Mouse (Mus musculus): Measurements from ENCODE around the gene Angptl8. TPM values are rescaled to one million over a fixed set of nuclear protein-coding genes. Genes with fewer than 3 reads are reported as not detected.

Angptl8 gene
- polyA plus RNA-seq, 1 experiment: 54.2 TPM

GRCm38 (mm10) chr9:21799010-21799350 is 36.3 kb upstream of the Angptl8 start:
- H3K4me1 ChIP-seq (ENCODE audit: control insufficient read depth, insufficient read depth, insufficient read length, low read length): peaks cover 12% of the 10 kb centered on the region
- peak overlapping the region; percentile 92 for H3K4me3 ChIP-seq (ENCODE audit: insufficient read depth, low read depth, low read length)
- peak overlapping the region; percentile 26; the same call in 1 of the 2 replicates for H3K27ac ChIP-seq (replicated peaks; ENCODE audit: low read depth, low read length)

GRCm38 (mm10) chr9:21801121-21801520 is 34.2 kb upstream of the Angptl8 start:
- H3K4me1 ChIP-seq (ENCODE audit: control insufficient read depth, insufficient read depth, insufficient read length, low read length): peaks cover 12% of the 10 kb centered on the region
- no peak overlapping the region for H3K4me3 ChIP-seq (ENCODE audit: insufficient read depth, low read depth, low read length)
- H3K27ac ChIP-seq (replicated peaks; ENCODE audit: low read depth, low read length): no peak overlapping the region

GRCm38 (mm10) chr9:21801591-21801990 is 33.7 kb upstream of the Angptl8 start:
- H3K4me1 ChIP-seq (ENCODE audit: control insufficient read depth, insufficient read depth, insufficient read length, low read length): peaks cover 8% of the 10 kb centered on the region; the same call in 1 of the 2 replicates

GRCm38 (mm10) chr9:21803986-21804644 is 31.2 kb upstream of the Angptl8 start:
- peak overlapping the region; percentile 17; the same call in 1 of the 2 replicates for H3K4me3 ChIP-seq (ENCODE audit: insufficient read depth, low read depth, low read length)
- no peaks in the 10 kb centered on the region for H3K4me1 ChIP-seq (ENCODE audit: control insufficient read depth, insufficient read depth, insufficient read length, low read length)
- peak overlapping the region; percentile 37 for H3K27ac ChIP-seq (replicated peaks; ENCODE audit: low read depth, low read length)

More at GRCm38 (mm10) chr9:21801591-21801990, 33.7 kb upstream of the Angptl8 start:
- Histone ChIP-seq H3K4me3 (ENCODE audit: insufficient read depth, low read depth, low read length) (no peak overlapping the region), H3K27ac (replicated peaks; ENCODE audit: low read depth, low read length) (no peak overlapping the region)

GRCm38 (mm10) chr9:21806363-21806762 is 28.9 kb upstream of the Angptl8 start:
- no peak overlapping the region for H3K4me3 ChIP-seq (ENCODE audit: insufficient read depth, low read depth, low read length)
- no peaks in the 10 kb centered on the region for H3K4me1 ChIP-seq (ENCODE audit: control insufficient read depth, insufficient read depth, insufficient read length, low read length)
- H3K27ac ChIP-seq (replicated peaks; ENCODE audit: low read depth, low read length): 0 out of 2 replicates have a peak overlapping the region, but pooled peaks have one; percentile 12

- Histone ChIP-seq H3K4me1 (ENCODE audit: control insufficient read depth, insufficient read depth, insufficient read length, low read length) (no peaks in the 10 kb centered on the region), H3K4me3 (ENCODE audit: insufficient read depth, low read depth, low read length) (no peak overlapping the region), H3K27ac (replicated peaks; ENCODE audit: low read depth, low read length) (no peak overlapping the region)
Measured at GRCm38 (mm10) chr9:21806976-21807375, 28.3 kb upstream of the Angptl8 start.

GRCm38 (mm10) chr9:21808561-21808960 is 26.7 kb upstream of the Angptl8 start:
- Histone ChIP-seq H3K27ac (replicated peaks; ENCODE audit: low read depth, low read length) (no peak overlapping the region), H3K4me3 (ENCODE audit: insufficient read depth, low read depth, low read length) (no peak overlapping the region), H3K4me1 (ENCODE audit: control insufficient read depth, insufficient read depth, insufficient read length, low read length) (no peaks in the 10 kb centered on the region)

- no peak overlapping the region for H3K27ac ChIP-seq (replicated peaks; ENCODE audit: low read depth, low read length)
- no peak overlapping the region for H3K4me3 ChIP-seq (ENCODE audit: insufficient read depth, low read depth, low read length)
- no peaks in the 10 kb centered on the region for H3K4me1 ChIP-seq (ENCODE audit: control insufficient read depth, insufficient read depth, insufficient read length, low read length)
Measured at GRCm38 (mm10) chr9:21811170-21811569, 24.1 kb upstream of the Angptl8 start.

- Histone ChIP-seq H3K4me3 (ENCODE audit: insufficient read depth, low read depth, low read length) (no peak overlapping the region), H3K4me1 (ENCODE audit: control insufficient read depth, insufficient read depth, insufficient read length, low read length) (no peaks in the 10 kb centered on the region), H3K27ac (replicated peaks; ENCODE audit: low read depth, low read length) (no peak overlapping the region)
Measured at GRCm38 (mm10) chr9:21816716-21817305, 18.5 kb upstream of the Angptl8 start.

- no peak overlapping the region for H3K4me3 ChIP-seq (ENCODE audit: insufficient read depth, low read depth, low read length)
- H3K27ac ChIP-seq (replicated peaks; ENCODE audit: low read depth, low read length): no peak overlapping the region
- no peaks in the 10 kb centered on the region for H3K4me1 ChIP-seq (ENCODE audit: control insufficient read depth, insufficient read depth, insufficient read length, low read length)
Measured at GRCm38 (mm10) chr9:21818125-21818524, 17.2 kb upstream of the Angptl8 start.

- Histone ChIP-seq H3K4me3 (ENCODE audit: insufficient read depth, low read depth, low read length) (no peak overlapping the region), H3K27ac (replicated peaks; ENCODE audit: low read depth, low read length) (no peak overlapping the region), H3K4me1 (ENCODE audit: control insufficient read depth, insufficient read depth, insufficient read length, low read length) (no peaks in the 10 kb centered on the region)
Measured at GRCm38 (mm10) chr9:21818561-21818960, 16.7 kb upstream of the Angptl8 start.

- Histone ChIP-seq H3K27ac (replicated peaks; ENCODE audit: low read depth, low read length) (no peak overlapping the region), H3K4me1 (ENCODE audit: control insufficient read depth, insufficient read depth, insufficient read length, low read length) (no peaks in the 10 kb centered on the region), H3K4me3 (ENCODE audit: insufficient read depth, low read depth, low read length) (no peak overlapping the region)
Measured at GRCm38 (mm10) chr9:21819181-21819729, 16.1 kb upstream of the Angptl8 start.

GRCm38 (mm10) chr9:21820183-21820582 is 15.1 kb upstream of the Angptl8 start:
- H3K4me1 ChIP-seq (ENCODE audit: control insufficient read depth, insufficient read depth, insufficient read length, low read length): no peaks in the 10 kb centered on the region
- no peak overlapping the region for H3K4me3 ChIP-seq (ENCODE audit: insufficient read depth, low read depth, low read length)
- no peak overlapping the region for H3K27ac ChIP-seq (replicated peaks; ENCODE audit: low read depth, low read length)

GRCm38 (mm10) chr9:21822686-21823085 is 12.6 kb upstream of the Angptl8 start:
- Histone ChIP-seq H3K4me1 (ENCODE audit: control insufficient read depth, insufficient read depth, insufficient read length, low read length) (no peaks in the 10 kb centered on the region), H3K27ac (replicated peaks; ENCODE audit: low read depth, low read length) (no peak overlapping the region), H3K4me3 (ENCODE audit: insufficient read depth, low read depth, low read length) (no peak overlapping the region)

GRCm38 (mm10) chr9:21823957-21824356 is 11.4 kb upstream of the Angptl8 start:
- Histone ChIP-seq H3K27ac (replicated peaks; ENCODE audit: low read depth, low read length) (no peak overlapping the region), H3K4me3 (ENCODE audit: insufficient read depth, low read depth, low read length) (no peak overlapping the region), H3K4me1 (ENCODE audit: control insufficient read depth, insufficient read depth, insufficient read length, low read length) (no peaks in the 10 kb centered on the region)

GRCm38 (mm10) chr9:21824366-21824765 is 10.9 kb upstream of the Angptl8 start:
- no peaks in the 10 kb centered on the region for H3K4me1 ChIP-seq (ENCODE audit: control insufficient read depth, insufficient read depth, insufficient read length, low read length)
- no peak overlapping the region for H3K27ac ChIP-seq (replicated peaks; ENCODE audit: low read depth, low read length)
- no peak overlapping the region for H3K4me3 ChIP-seq (ENCODE audit: insufficient read depth, low read depth, low read length)
